Mouse (Mus musculus): ENCODE data around the gene Saa2. TPM values are rescaled to one million over a fixed set of nuclear protein-coding genes. Genes with fewer than 3 reads are reported as not detected.

Saa2 gene
- not detected for polyA plus RNA-seq (2017; shearing (Covaris generic))

GRCm38 (mm10) chr7:46751490-46751889 lies at the start of gene Saa2:
Gene Saa2, plus strand, starts transcription at chr7:46751790.

GRCm38 (mm10) chr7:46710390-46710844 lies 41.2 kb upstream of the Saa2 start, which contains the start of gene Saal1:
Gene Saal1, minus strand, starts transcription at chr7:46710680.

GRCm38 (mm10) chr7:46715600-46715999 lies 36.0 kb upstream of the Saa2 start, which contains the start of gene Saa3:
Gene Saa3, minus strand, starts transcription at chr7:46715700.

GRCm38 (mm10) chr7:46732458-46732857 lies 19.1 kb upstream of the Saa2 start, which contains the start of gene Saa4:
Gene Saa4, minus strand, starts transcription at chr7:46732603.

GRCm38 (mm10) chr7:46742880-46743279 lies 8.7 kb upstream of the Saa2 start, which contains the start of gene Saa1:
Gene Saa1, minus strand, starts transcription at chr7:46742980.

GRCm38 (mm10) chr7:46795287-46796205 lies 44.0 kb downstream of the Saa2 start, which contains the start of the genes Hps5 and Gtf2h1:
Gene Hps5, minus strand, starts transcription at chr7:46796064.
Gene Gtf2h1, plus strand, starts transcription at chr7:46796103.

Other genes starting within 250 kb of the Saa2 start
- 21.3 TPM for gene Sergef, start 112.0 kb upstream of the Saa2 start, polyA plus RNA-seq (2017; shearing (Covaris generic))
- gene Tph1, start 79.3 kb upstream of the Saa2 start, polyA plus RNA-seq (2017; shearing (Covaris generic)), result 0.34 TPM
- 25.1 TPM for gene Saal1, start 41.1 kb upstream of the Saa2 start, polyA plus RNA-seq (2017; shearing (Covaris generic))
- gene Saa3, start 36.1 kb upstream of the Saa2 start, polyA plus RNA-seq (2017; shearing (Covaris generic)), result not detected
- gene Saa4, start 19.2 kb upstream of the Saa2 start, polyA plus RNA-seq (2017; shearing (Covaris generic)), result not detected
- gene Saa1, start 8.8 kb upstream of the Saa2 start, polyA plus RNA-seq (2017; shearing (Covaris generic)), result not detected
- 39.7 TPM for gene Hps5, start 44.3 kb downstream of the Saa2 start, polyA plus RNA-seq (2017; shearing (Covaris generic))
- 42.9 TPM for gene Gtf2h1, start 44.3 kb downstream of the Saa2 start, polyA plus RNA-seq (2017; shearing (Covaris generic))
- 1,357 TPM for gene Ldha, start 89.7 kb downstream of the Saa2 start, polyA plus RNA-seq (2017; shearing (Covaris generic))
- not detected for gene Ldhc, start 109.4 kb downstream of the Saa2 start, polyA plus RNA-seq (2017; shearing (Covaris generic))
- gene Tsg101, start 168.2 kb downstream of the Saa2 start, polyA plus RNA-seq (2017; shearing (Covaris generic)), result 133 TPM
- gene Uevld, start 206.7 kb downstream of the Saa2 start, polyA plus RNA-seq (2017; shearing (Covaris generic)), result 9.3 TPM
- not detected for gene Gm9999, start 231.8 kb downstream of the Saa2 start, polyA plus RNA-seq (2017; shearing (Covaris generic))